Mouse (Mus musculus): ENCODE measurements around the gene Abtb2. TPM values are rescaled to one million over a fixed set of nuclear protein-coding genes. Genes with fewer than 3 reads are reported as not detected.

Gene Abtb2
- total RNA-seq, 2 experiments from 2014 or later: 9.5 to 11.9 TPM

DNA sequence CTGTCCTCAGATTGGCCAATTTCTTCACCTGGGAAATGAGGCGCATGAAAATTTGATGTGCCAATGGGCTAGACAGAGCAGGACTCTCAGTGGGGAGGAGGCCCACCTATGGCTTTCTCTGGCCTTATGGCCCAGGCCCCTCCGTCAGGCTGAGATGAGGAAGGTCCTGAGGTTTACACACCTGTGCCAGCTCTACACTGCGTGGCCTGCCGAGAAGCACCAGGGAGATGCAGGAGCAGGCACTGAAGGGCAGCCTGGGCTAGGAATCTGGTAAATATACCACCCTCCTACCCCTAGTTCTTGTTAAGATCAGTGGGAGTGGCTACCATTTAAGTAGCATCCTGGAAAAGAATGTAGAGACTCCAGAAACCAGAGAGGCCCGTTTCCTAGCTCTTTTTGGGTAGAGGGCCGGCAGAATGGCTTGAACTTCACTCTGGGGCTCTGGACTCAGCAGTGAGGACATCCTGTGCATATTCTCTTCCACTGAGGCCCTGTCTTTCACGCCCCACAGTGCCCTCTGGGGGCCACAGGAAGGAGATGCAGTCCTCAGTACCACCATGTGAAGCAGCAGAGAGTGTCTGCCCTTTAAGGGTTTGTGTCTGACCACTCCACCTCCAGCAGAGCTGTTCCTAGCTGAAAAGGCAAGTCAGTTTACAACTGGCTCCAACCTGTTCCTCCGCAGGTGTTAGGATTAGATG is 152.6 kb downstream of the Abtb2 start:
- peak; percentile 80 for DNase-seq
- intact Hi-C loops (cut with DNase I): loop anchor here (2.0 kb wide), 1 partner anchor 156 kb away; no protein-coding TSS in a partner anchor

DNA sequence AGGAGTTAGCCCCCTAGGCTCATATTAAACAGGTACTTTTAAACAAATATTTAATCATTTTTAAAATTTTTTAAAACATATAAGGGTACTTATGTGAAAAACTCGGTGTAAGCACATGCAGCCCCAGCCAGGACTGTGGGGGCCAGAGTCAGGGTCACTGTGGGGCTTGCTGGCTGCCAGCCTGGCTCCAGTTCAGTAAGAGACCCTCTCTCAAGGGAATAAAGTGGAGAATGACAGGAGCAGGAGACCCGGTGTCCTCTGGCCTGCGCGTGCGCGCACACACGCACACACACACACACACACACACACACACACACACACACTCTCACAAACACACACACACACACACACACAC is 153.2 kb downstream of the Abtb2 start:
- intact Hi-C loops (cut with DNase I): loop anchor here (2.0 kb wide), 1 partner anchor 156 kb away; no protein-coding TSS in a partner anchor
- no peak for DNase-seq

DNA sequence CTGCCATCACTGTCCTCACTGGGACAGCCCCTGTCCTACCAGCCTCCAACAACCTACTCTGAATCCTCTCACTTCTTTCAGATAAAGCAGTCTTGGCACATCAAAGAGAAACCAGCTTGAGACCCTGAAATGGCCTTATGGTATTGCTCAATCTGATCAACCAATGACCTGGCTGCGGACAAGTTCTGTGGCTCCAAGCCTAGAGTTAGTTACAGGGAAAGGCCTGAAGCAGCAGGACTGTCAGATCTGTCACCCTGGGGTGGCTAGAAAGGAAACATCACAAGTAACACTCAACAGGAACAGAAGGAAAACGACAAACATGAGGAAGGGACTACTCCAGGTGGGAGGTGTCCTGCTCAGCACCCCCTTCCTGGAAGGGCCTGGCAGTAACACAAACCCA is 158.4 kb downstream of the Abtb2 start:
- intact Hi-C loops (cut with DNase I): loop anchor here (10.0 kb wide), 1 partner anchor 270 kb away; no protein-coding TSS in a partner anchor
- DNase-seq: no peak

DNA sequence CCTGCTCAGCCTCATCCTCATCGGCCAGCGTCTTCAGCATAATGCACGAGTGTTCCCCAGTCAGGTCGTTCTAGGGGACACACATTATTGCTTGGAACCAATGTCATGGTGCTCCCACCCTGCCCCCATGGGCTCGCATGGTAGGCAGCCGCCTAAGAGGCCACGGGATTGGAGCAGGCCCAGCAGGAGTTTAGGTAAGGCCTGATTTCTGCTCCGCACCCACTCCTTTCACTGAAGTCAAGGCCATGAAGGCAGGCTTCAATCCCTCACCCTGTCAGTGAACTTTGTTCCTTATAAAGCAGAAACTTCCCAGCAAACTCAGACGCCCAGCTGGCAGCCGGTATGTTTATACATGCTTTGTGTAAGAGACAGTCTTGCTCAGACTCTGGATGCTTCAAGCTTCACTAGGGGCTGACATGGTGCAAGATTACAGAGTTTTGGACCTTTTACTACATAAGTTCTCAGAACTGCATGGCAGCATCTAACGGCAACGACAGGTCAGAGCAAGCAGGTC is 162.0 kb downstream of the Abtb2 start:
- intact Hi-C loops (cut with DNase I): loop anchor here (10.0 kb wide), 1 partner anchor 273 kb away; no protein-coding TSS in a partner anchor
- no peak for DNase-seq

DNA sequence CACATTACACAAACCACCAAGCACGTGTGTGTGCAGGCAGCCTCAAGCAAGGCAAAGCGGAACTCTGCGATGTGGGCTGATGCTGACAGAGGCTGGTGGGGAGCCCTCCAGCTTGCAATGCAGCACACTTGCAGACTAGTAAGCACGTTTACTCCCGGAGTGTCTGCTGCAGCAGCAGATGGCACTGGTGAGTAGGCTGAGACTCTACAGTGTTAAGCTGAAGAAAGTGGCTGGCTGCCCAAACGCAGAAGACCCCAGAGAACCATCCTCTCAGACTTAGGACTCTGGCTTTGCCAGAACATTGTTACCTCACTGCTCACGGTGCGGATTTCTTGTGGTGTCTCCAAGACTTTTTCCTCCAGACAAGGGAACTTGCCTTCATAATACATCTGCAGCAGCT is 164.9 kb downstream of the Abtb2 start:
- intact Hi-C loops (cut with DNase I): no loop called here
- peak; percentile 52 for DNase-seq

DNA sequence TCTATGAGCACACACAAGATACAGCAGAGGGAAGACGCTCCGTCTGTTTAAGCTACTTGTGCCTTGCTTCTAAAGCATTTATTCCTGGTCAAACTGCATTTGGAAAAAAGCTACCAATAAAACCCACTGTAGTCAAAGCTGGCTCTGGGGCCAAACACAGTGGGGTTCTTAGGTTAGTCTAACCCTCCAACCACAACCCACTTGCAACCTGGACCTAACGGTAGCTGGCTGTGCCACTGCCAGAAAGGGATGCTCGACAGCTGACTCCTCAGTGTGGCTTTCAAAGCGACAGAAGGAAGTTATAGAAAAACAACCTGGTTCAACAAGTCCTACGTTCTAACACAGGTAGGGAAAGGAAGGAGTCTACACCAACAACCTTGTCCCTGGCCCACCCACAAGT is 165.3 kb downstream of the Abtb2 start:
- intact Hi-C loops (cut with DNase I): no loop called here
- DNase-seq: no peak

DNA sequence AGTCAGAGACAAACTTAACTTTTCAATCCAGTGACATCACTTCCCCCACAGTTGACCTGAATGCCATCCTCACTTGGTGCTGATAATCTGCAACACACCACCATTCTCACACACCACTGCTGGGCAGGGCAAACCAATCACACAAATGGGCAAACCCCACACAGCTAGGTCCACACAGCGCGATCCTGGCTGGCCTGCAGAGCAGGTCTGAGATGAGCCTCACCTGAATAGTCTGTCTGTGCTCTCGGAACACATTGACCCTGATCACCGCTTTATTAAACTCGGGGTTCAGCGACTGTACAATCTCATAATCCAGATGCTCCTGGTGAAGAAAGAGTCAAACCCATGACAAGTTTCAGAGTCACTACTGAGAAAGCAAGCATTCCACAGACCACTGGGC is 176.7 kb downstream of the Abtb2 start:
- intact Hi-C loops (cut with DNase I): loop anchor here (10.0 kb wide), 1 partner anchor 278 kb away; no protein-coding TSS in a partner anchor
- no peak for DNase-seq

DNA sequence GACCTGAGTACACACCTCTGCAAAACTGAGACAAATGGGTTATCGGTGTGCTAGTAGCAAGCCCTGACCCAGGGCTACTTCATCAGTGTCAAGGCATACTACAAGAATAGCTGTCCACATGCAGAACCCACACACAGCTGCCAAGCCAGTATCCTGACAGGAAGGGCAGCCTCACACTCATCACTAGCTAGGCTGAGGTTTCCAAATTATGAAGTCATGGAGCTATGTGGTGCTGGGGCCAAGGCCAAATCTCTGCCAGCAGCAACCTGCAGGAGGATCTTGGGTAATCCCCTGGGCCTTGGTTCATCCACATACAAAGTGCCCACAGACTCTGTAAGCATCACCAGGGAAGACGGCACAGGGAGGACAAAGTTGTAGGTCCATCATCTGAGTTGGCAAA is 177.4 kb downstream of the Abtb2 start:
- intact Hi-C loops (cut with DNase I): loop anchor here (10.0 kb wide), 1 partner anchor 279 kb away; no protein-coding TSS in a partner anchor
- DNase-seq: no peak

DNA sequence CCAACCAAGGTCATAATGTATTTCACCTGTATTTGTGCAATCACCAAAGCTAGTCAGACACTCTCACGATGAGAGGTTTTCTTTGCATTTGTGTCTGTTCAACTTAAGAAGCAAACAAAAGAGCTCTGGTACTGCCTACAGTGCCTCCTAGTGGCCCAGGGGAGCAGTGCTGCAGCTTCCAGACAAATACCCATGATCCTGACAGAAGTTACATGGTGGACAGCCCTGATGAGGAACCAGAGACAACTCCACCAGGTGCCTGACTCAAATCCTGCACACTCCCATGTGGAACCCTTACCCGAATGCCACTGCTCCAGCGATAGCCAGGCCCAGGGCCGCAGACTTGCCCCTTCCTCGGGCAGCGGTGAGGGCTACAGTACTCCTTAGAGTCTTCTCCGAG is 177.9 kb downstream of the Abtb2 start:
- intact Hi-C loops (cut with DNase I): loop anchor here (10.0 kb wide), 1 partner anchor 279 kb away; no protein-coding TSS in a partner anchor
- peak; percentile 72 for DNase-seq

DNA sequence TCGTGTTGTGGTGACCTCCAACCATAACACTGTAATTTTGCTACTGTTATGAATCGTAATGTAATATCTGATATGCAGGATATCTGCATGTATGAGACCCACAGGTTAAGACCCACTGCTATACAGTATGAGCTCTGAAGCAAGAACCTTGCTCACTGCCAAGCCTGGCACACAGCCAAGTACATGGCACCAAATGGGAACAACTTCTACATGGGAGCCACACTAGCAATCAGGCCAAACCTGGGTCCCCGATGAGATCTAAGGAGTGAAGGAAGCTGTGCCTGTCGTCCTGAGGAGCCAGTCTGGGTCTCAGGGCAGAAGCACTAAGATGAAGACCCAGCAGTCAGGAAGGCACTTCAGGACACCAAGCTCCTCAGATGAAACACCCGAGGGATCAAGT is 179.4 kb downstream of the Abtb2 start:
- DNase-seq: peak; percentile 52
- intact Hi-C loops (cut with DNase I): loop anchor here (10.0 kb wide), 1 partner anchor 281 kb away; no protein-coding TSS in a partner anchor

DNA sequence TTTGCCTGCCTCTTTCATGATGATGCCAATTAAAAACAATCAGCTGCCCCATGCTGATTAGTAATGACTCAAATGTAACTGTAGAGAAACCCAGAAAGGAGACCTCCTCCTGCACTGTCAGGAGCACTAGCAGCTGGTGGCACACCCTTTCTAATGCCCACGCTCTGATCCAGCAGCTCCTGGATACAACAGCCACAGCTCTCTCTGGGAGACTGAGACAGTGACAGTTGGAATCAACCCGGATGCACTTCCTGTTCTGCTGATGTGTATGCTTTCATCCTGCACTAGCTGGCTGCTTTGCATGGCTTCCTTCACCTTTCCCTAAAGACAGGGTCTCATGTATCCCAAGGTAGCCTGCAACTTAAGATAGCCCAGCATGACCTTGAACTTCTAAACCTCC is 180.0 kb downstream of the Abtb2 start:
- intact Hi-C loops (cut with DNase I): loop anchor here (10.0 kb wide), 1 partner anchor 281 kb away; no protein-coding TSS in a partner anchor
- DNase-seq: no peak

DNA sequence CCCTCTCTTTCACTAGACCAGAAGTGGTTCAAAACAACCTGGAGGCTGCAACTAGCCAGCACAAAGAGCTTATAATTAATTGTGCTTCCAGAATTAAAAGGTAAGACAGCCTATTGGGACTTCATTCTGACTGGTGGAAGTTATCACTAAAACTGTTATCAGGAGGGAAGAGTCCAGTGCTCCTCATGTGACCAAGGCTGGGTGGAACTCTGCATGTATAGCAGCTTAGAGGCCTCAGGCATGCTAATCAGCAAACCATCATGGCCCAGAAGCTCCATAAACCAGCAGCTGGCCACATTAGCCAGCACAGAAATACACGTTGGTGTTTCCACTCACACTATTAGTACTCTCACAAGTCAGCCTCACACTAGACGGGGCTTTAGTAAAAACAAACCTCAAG is 180.7 kb downstream of the Abtb2 start:
- intact Hi-C loops (cut with DNase I): loop anchor here (10.0 kb wide), 1 partner anchor 282 kb away; no protein-coding TSS in a partner anchor

DNA sequence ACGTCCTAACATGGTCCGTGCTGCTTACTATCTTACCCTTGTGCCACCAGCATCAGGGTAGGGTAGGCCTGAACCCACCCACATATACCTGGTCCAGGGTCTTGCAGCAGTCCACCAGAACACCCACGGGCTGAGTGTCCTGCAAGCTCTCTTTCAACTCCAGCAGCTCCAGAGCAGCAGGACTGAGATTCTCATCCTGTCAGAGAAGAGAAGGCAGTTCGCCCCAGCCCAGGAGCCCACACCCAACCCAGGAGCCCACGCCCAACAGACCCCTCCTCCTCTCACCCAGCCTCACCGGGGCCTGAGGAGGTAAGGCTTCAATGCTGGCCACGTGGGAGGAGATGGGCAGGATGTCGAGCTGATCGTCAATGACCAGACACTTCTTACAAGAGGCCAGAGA is 181.8 kb downstream of the Abtb2 start:
- intact Hi-C loops (cut with DNase I): loop anchor here (10.0 kb wide), 1 partner anchor 283 kb away; no protein-coding TSS in a partner anchor
- no peak for DNase-seq

More for the DNA sequence above, 180.7 kb downstream of the Abtb2 start:
- no peak for DNase-seq

DNA sequence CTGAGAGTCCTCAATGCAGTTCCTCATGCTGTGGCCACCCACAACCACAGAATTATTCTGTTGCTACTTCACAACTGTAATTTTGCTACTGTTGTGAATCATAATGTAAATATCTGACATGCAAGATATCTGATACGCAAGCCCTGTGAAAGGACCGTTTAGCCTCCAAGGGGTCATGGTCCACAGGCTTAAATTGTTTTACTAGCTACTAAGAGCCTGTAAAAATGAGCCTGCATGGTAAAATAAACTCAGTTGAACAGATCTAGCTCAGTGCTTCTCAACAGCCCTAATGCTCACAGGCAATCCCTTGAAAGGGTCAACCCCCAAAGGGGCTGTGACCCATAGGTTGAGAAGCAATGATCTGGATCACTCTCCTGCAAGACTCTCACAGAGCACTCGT is 183.0 kb downstream of the Abtb2 start:
- intact Hi-C loops (cut with DNase I): loop anchor here (10.0 kb wide), 1 partner anchor 284 kb away; no protein-coding TSS in a partner anchor
- DNase-seq: no peak

DNA sequence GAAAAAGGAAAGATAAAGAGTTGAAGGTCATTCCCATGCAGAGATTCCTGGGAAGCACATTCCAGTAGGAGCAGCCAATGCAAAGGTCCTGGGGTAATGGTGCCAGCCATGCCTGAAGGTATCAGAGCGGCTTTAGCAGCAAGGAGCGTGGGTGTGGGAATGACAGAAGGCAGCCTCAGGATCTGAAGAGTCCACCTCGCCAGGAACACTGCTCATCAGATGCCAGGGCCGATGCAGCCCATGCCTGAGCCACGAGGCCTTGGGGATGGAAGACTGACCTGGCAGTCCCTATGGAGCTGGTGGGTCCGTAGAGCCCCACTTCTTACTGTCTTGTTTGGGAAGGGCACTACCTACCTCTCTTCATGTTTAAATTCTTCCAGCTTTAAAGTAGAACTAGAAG is 185.7 kb downstream of the Abtb2 start:
- no peak for DNase-seq

DNA sequence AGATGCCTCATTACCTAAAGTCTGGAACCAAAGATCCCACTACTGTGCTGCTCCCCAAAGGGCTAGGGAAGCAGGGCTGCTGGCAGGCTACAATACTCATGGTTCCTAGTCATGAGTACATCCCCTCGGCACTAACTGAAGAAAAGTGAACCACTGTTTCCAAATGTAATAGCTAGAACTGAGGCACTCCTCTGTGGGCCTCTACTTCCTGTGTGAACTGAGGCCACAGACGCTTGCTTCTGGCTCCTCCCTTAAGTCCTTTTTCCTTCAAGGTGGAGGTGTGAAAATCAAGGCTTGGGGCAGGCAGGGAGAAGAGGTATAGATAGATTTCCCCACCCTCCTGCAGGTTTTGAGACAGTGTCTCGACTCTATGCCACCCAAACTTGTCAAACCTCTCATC is 188.5 kb downstream of the Abtb2 start:
- DNase-seq: no peak
- intact Hi-C loops (cut with DNase I): no loop called here

More for the DNA sequence above, 185.7 kb downstream of the Abtb2 start:
- intact Hi-C loops (cut with DNase I): no loop called here

DNA sequence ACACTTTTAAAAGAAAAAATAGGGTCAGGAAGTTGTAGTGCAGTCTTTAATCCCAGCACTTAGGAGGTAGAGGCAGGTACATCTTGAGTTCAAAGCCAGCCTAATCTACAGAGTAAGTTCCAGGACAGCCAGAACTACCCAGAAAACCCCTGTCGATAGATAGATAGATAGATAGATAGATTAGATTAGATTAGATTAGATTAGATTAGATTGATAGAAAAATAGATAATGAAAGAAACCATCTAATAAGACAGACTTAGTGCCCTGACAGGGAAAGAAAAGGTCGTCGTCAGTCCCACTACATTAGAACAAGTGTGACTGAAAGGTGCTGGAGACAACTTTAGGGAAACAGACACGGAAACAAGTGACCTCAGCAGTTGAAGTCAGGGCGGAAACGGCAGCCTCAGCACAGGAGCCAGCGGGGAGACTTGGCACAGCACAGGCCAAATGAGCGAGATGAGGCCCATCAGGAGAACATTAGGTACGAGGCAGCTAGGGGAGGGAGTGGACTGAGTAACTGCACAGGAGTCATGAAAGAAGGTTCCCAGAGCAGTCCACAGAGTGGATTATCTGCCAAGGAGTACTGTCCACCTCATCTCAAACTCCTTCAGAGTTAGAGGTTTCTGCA is 189.5 kb downstream of the Abtb2 start:
- DNase-seq: no peak
- intact Hi-C loops (cut with DNase I): no loop called here

DNA sequence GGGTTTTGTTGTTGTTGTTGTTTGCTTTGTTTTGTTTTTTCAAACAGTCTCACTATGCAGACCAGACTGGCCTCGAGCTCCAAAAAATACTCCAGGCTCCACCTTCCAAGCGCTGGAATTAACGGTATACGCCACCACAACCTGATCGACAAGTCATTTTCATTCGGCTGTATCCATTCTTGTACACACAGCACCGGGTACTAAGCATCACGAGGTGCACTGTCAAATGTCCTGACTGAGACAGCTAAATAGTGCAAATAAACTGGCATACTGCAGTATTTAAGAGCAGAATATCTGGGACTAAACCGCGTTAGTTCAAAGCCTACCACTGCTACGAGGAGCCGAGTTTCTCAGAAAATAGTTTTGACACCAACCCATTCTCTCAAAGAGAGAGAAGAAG is 194.3 kb downstream of the Abtb2 start:
- intact Hi-C loops (cut with DNase I): no loop called here
- DNase-seq: no peak

DNA sequence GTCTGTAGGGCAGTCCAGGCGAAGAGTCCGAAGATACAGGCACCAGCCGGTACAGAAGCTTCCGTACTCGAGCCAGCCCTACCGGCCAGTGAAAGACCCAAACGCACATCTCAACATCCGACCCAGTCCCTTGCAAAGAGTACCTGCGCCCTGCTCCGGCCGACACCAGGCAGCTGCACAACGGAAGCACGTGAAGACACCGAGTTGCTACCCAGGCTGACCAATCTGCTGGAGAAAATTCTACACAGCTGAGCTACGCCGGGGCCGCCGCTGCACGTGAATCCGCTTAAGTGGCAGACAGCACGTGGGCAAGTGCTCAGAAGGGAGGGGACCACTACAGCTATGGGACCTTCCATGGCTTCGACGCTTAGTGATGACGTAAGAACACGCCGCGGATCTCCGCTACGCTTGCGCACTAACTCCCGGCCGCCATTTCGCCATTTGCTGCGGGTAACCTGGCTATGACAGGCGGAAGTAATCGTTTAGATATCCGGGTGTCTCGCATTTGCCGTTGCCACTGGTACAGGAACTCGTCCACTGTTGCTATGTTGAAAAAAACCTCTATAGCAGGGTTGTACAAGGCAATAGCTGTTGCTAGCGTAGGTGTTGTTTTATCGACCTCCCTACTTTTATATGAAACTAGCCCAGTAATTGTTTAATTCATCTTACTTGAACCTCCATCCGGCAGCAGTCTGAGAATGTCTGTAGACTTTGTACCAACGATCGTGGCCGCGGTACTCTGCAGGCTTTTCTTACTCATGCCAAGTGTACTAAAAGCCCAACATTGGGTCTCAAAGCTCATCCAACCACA is 195.0 kb downstream of the Abtb2 start, which contains the start of gene Nat10:
Nat10 (minus strand) TSS at position 365 of the 811 bp plus-strand sequence.
- intact Hi-C loops (cut with DNase I): no loop called here
- DNase-seq: peak; percentile 98

DNA sequence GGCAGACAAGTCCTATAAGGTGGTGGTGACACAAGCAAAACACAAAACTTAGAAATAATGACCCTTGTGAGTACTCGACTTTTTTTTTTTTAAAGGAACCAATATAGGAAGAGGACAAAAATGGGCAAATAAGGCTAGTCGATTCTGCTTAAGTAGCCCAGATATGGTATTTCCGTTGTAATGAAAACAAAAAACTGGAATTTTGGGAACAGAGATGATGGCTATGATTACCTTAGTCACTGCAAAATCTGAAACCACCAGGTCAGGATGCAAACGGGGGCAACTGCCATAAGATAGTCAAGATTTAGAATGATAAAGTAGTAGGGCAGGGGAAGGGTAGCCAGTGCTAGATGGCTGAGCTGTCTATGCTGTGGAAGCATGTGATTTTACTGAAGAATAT is 195.9 kb downstream of the Abtb2 start:
- DNase-seq: no peak
- intact Hi-C loops (cut with DNase I): no loop called here

DNA sequence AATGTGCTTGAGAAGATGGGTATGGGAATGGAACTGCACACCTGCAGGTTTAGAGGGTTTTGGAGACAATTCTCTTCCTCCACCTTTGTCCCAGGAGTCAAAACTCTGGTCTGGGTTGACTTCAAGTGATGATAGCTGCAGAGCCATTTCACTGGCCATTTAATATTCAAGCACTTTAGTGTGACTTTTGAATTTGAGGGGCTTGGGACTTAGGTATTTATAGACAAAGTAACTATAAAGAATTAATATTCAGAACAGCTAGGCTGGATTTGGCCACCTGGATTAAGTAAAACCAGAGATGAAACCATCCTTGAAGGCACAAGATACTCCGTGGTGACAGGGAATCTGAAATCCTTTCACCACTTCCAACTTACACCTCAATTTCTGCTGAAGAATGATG is 196.4 kb downstream of the Abtb2 start:
- intact Hi-C loops (cut with DNase I): no loop called here

More for the DNA sequence above, 196.4 kb downstream of the Abtb2 start:
- DNase-seq: no peak
